Mouse (Mus musculus): Measurements from ENCODE around the gene Ebf1. TPM values are rescaled to one million over a fixed set of nuclear protein-coding genes. Genes with fewer than 3 reads are reported as not detected.

Gene Ebf1
- polyA plus RNA-seq, 1 experiment from 2014 or later = 95.7 TPM

DNA sequence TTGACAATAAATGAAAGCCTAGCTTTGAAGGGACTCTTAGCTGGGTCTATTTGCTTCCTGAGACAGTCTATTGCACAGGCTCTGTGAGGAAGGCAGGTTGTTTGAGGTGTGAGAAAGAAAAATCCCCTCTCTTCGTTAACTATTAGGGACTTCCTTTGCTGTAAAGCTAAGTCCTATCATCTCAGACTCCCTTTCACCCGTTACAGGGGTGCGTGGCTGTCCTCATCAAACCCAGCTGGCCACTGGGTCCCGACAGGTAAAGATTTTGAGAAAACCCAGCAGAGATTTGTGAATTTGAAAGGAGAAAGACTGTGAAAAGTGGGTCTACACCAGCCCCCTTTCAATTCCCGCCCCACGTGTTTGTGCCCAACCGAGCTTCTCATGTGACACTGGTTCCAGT is 127.3 kb downstream of the Ebf1 start:
- 55% methylated on average over 7 of the region's 7 CpGs for WGBS
- H3K4me1 ChIP-seq (replicated peaks) = peaks cover 33% of the 10 kb centered on the region
- no peak for ATAC-seq (ENCODE audit: insufficient number of reproducible peaks, insufficient read depth, low FRiP score, low TSS enrichment, low read depth)
- H3K36me3 ChIP-seq = no peaks in the 10 kb centered on the region
- no peak overlapping the region; the same call in 1 of the 2 replicates for H3K9ac ChIP-seq (replicated peaks)
- H3K4me3 ChIP-seq (replicated peaks) = no peak overlapping the region
- H3K27me3 ChIP-seq = peaks cover 3% of the 10 kb centered on the region; the same call in 1 of the 2 replicates
- H3K27ac ChIP-seq = 0 out of 2 replicates have a peak overlapping the region, but pooled peaks have one; percentile 12
- H3K9me3 ChIP-seq = no peaks in the 10 kb centered on the region
- H3K4me2 ChIP-seq = no peak overlapping the region

DNA sequence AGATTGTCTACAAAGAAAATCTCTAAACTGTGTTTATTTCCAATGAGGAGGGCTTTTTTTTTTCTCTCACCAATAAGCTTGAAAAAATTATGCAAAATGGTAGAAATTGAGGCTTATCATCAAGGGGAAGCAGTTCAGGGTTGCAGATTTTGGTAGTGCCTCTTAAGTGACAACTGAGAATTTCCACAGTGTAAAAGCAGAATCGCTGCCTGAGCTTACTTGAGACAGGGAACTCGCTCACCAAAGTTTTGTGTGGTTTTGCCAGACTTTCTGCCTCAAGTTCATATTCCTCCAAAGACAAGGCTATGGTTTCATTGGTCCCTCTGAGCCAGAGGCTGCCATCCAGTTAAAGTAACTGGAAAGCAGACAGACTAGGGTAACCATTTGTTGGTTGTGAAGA is 128.8 kb downstream of the Ebf1 start:
- ATAC-seq (ENCODE audit: insufficient number of reproducible peaks, insufficient read depth, low FRiP score, low TSS enrichment, low read depth) = no peak
- Histone ChIP-seq H3K9me3 (no peaks in the 10 kb centered on the region), H3K9ac (replicated peaks) (no peak overlapping the region), H3K4me1 (replicated peaks) (peaks cover 27% of the 10 kb centered on the region), H3K4me2 (no peak overlapping the region), H3K4me3 (replicated peaks) (no peak overlapping the region), H3K27me3 (peaks cover 3% of the 10 kb centered on the region; the same call in 1 of the 2 replicates), H3K27ac (no peak overlapping the region), H3K36me3 (no peaks in the 10 kb centered on the region)
- WGBS = 85% methylated on average over 2 of the region's 2 CpGs

DNA sequence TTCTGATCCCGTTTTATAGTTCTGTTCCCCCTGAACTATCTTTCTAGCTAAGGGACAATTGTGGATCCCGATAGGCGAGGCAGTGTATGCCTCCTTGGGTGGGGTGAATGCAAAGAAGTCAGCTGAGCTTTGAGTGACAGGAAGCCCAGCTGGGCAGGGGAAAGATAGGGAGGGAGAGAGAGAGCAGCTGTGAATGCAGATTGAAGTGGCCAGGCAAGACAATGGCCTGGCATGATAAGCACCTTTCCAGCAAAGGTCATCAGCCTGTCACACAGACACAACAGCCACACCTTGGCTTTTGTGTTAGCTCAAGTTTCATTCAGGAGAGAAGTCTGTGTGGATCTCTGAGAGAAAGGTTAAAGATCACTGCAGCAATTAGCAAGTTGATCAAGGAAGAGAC is 129.6 kb downstream of the Ebf1 start:
- Histone ChIP-seq H3K27ac (no peak overlapping the region), H3K4me2 (no peak overlapping the region), H3K9ac (replicated peaks) (no peak overlapping the region), H3K4me3 (replicated peaks) (no peak overlapping the region), H3K4me1 (replicated peaks) (peaks cover 20% of the 10 kb centered on the region), H3K27me3 (0 out of 2 replicates have a peak, but pooled peaks cover 3% of the 10 kb centered on the region), H3K36me3 (no peaks in the 10 kb centered on the region), H3K9me3 (no peaks in the 10 kb centered on the region)
- 47% methylated on average over 3 of the region's 3 CpGs for WGBS
- no peak for ATAC-seq (ENCODE audit: insufficient number of reproducible peaks, insufficient read depth, low FRiP score, low TSS enrichment, low read depth)

DNA sequence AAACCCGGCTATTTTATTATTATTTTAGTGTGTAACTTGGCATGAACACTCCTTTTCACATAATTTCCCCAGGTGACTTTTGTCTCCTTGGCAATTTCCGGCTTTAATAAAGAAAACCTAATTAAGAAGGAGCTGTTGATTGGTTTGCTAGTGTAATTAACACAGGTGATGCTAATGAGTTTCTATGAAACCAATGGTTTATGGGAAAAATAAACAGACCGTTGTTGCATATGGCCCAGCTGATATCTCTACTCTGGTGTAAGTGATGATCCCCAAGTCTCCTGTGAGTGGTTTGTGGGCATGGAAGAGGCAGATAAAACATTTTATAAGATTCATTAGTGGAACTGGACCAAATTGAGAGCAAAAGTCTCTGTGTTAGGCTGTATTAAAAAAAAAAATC is 132.2 kb downstream of the Ebf1 start:
- Histone ChIP-seq H3K27me3 (0 out of 2 replicates have a peak, but pooled peaks cover 3% of the 10 kb centered on the region), H3K27ac (no peak overlapping the region), H3K36me3 (no peaks in the 10 kb centered on the region), H3K9ac (replicated peaks) (no peak overlapping the region), H3K4me2 (no peak overlapping the region), H3K4me1 (replicated peaks) (peaks cover 16% of the 10 kb centered on the region), H3K9me3 (no peaks in the 10 kb centered on the region), H3K4me3 (replicated peaks) (no peak overlapping the region)
- WGBS = 49% methylated on average over 3 of the region's 3 CpGs
- ATAC-seq (ENCODE audit: insufficient number of reproducible peaks, insufficient read depth, low FRiP score, low TSS enrichment, low read depth) = no peak

DNA sequence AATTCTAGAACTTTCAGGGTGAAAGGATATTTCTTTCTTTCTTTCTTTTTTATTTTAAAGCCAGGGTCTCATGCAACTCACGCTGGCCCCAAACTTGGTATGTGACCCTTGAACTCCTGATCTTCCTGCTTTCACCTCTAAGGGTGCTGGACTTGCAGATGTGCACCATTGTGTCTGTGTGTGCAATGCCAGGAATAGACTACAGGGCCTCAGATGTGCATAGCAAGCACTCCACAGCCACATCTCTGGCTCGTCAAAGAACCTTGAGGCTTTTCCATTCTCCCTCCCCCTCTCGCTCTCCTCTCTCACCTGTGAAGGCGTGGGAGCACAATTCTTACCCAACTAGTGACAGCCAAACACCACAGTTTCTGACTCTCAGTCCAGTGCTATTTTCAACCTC is 137.2 kb downstream of the Ebf1 start:
- Histone ChIP-seq H3K4me1 (replicated peaks) (no peaks in the 10 kb centered on the region; the same call in 1 of the 2 replicates), H3K9ac (replicated peaks) (no peak overlapping the region), H3K4me3 (replicated peaks) (no peak overlapping the region), H3K4me2 (no peak overlapping the region), H3K27me3 (no peaks in the 10 kb centered on the region), H3K27ac (no peak overlapping the region), H3K36me3 (no peaks in the 10 kb centered on the region), H3K9me3 (no peaks in the 10 kb centered on the region)
- no peak for ATAC-seq (ENCODE audit: insufficient number of reproducible peaks, insufficient read depth, low FRiP score, low TSS enrichment, low read depth)
- 74% methylated on average over 4 of the region's 4 CpGs for WGBS

DNA sequence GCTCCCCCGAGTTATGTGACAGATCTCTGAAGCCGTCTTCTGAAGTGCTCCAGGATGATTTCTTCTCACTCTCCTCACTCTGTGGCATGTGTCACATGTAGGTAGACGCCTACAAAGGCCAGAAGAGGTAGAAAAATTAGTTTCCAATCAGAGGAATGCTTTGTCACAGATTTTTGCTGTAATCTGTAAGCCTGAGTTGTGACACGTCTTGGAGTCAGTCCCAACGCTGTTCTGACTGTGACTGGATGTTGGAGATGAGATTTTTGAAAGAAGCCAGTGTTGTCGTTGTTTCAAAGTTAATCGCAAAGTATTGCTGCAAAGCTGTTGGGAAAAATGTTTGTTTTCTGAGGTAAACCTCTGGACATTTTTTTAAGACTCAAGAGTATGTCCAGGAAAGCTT is 139.2 kb downstream of the Ebf1 start:
- Histone ChIP-seq H3K4me1 (replicated peaks) (peaks cover 6% of the 10 kb centered on the region), H3K9ac (replicated peaks) (no peak overlapping the region), H3K4me3 (replicated peaks) (no peak overlapping the region), H3K27me3 (no peaks in the 10 kb centered on the region; the same call in 1 of the 2 replicates), H3K27ac (no peak overlapping the region), H3K9me3 (no peaks in the 10 kb centered on the region), H3K36me3 (no peaks in the 10 kb centered on the region), H3K4me2 (no peak overlapping the region)
- 86% methylated on average over 7 of the region's 7 CpGs for WGBS
- no peak for ATAC-seq (ENCODE audit: insufficient number of reproducible peaks, insufficient read depth, low FRiP score, low TSS enrichment, low read depth)

DNA sequence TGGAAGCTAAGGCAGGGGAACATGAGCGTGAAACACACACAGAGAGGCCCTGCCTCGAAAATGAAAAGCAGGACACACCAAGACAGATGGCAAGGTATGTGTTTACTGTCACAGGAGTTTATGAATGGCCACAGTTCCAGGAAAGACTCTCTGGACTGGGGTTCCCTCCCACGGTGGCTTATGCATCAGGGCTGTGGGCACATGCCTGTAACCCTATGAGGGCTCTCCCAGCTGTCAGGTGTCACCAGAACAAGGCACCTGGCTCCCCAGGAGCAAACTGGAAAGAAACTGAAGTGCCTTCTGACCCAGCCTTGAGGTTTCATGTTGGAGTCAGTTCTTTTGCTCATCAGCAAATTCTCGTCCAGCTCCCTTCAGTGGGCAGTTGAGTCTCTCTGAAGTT is 141.7 kb downstream of the Ebf1 start:
- Histone ChIP-seq H3K4me1 (replicated peaks) (peaks cover 12% of the 10 kb centered on the region), H3K9ac (replicated peaks) (no peak overlapping the region), H3K4me3 (replicated peaks) (no peak overlapping the region), H3K36me3 (no peaks in the 10 kb centered on the region), H3K27ac (no peak overlapping the region), H3K4me2 (no peak overlapping the region), H3K9me3 (no peaks in the 10 kb centered on the region), H3K27me3 (no peaks in the 10 kb centered on the region; the same call in 1 of the 2 replicates)
- WGBS = 77% methylated on average over 4 of the region's 4 CpGs
- ATAC-seq (ENCODE audit: insufficient number of reproducible peaks, insufficient read depth, low FRiP score, low TSS enrichment, low read depth) = no peak

DNA sequence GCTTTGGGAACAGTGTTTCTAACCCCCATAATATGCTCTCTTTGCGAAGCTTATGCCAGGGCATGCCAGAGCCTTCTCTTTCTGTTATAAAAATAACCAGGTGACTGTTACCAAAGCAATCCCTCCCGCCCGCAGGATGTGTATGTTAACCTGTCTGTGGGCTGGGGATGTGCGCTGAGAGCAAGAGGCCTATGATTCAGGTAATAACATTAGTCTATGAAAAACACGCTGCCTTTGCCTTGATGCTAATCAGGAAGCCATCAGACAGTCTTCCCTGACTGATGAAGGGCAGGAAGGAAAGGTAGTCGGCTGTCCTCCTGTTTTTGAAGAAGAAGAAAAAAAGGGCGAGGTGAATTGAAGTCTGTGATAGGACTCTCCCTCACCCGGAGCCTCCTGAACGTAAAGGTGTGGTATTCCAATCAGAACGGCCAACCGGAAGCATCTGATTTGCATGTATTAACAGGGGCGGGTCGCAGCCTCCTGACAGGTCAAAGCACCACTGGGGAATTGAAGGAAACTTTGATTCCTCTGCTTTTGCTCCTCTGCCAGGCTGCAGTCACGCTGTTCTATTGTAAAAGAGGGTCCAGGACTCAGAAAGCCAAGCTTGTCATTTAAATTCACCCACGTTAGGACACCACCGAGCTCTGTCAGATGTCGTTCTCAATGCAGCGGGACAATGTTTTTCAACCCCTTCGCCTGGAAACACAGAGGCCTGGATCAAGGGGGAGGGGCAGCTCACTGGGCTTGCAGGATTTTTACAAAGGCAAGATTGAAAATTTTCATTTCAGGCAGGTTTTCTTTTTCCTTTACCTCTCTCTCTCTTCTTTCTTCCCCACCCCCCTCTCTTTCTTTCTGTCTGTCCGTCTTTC is 144.2 kb downstream of the Ebf1 start:
- Histone ChIP-seq H3K27me3 (no peaks in the 10 kb centered on the region; the same call in 1 of the 2 replicates), H3K4me3 (replicated peaks) (no peak overlapping the region), H3K36me3 (no peaks in the 10 kb centered on the region), H3K9ac (replicated peaks) (no peak overlapping the region), H3K4me2 (peak overlapping the region; percentile 31), H3K9me3 (no peaks in the 10 kb centered on the region), H3K4me1 (replicated peaks) (peaks cover 29% of the 10 kb centered on the region), H3K27ac (no peak overlapping the region)
- no peak for ATAC-seq (ENCODE audit: insufficient number of reproducible peaks, insufficient read depth, low FRiP score, low TSS enrichment, low read depth)
- WGBS = 9% methylated on average over 20 of the region's 20 CpGs

DNA sequence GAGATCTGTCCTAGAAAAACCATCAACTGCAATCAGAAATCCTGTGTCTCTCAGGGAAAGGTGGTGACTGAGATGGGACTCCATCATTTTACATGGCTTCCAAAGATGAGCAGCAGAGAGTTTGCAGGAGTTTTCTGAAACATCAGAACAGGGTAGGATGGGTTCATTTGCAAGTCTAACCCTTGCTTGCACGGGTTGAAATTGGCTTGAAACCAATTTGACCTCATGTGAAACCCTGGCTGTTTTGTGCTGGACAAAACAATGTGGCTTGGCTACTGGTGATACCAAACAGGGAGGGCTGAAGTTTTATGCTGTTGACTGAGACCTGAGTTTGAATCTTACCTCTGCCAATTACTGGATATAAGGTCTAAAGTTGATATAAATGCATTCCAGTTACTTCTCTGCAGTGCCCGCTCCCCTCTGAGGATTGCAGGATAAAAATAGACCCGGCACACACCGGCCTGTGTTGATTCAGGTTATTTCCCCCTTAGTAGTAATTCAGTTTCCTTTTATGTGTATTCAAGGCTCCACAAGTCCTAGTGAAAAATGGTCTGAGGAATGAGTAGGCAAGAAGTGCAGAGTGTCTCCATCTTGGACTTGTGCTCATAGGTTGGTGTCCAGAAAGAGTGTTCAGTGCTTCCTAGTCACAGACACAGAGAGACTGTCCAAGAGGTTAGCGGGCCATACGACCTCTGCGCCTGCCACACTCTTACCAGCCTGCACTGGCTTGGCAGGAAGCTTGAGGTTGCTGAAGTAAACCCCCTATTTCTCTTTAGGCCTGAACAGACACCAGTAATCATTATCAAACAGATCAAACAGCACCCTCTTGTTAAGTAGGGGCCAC is 147.1 kb downstream of the Ebf1 start:
- no peaks in the 10 kb centered on the region for H3K36me3 ChIP-seq
- no peak for ATAC-seq (ENCODE audit: insufficient number of reproducible peaks, insufficient read depth, low FRiP score, low TSS enrichment, low read depth)
- no peak overlapping the region for H3K9ac ChIP-seq (replicated peaks)
- no peaks in the 10 kb centered on the region for H3K9me3 ChIP-seq
- no peak overlapping the region for H3K4me3 ChIP-seq (replicated peaks)
- H3K27me3 ChIP-seq = no peaks in the 10 kb centered on the region; the same call in 1 of the 2 replicates
- 86% methylated on average over 7 of the region's 7 CpGs for WGBS
- H3K27ac ChIP-seq = 0 out of 2 replicates have a peak overlapping the region, but pooled peaks have one; percentile 12
- H3K4me1 ChIP-seq (replicated peaks) = peaks cover 29% of the 10 kb centered on the region
- H3K4me2 ChIP-seq = no peak overlapping the region

DNA sequence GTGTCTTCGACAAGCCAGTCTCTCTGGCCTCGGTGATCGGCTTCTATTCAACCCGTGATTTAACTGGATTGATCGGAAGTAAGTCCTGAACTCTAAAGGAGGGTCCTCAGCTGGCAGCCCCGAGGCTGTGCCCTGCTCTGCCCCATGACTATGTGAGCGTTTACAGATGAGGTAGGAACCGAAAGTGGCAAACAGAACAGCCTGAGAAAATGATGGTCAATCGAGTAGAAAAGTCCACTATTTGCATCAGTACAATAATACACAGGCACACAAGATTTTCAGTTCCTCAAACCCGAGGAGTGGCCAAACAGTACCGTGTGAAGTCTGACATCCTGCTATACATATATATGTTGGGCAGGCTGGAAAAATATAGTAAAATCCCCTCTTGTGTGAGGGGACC is 147.9 kb downstream of the Ebf1 start:
- H3K4me1 ChIP-seq (replicated peaks) = peaks cover 29% of the 10 kb centered on the region
- H3K27ac ChIP-seq = no peak overlapping the region
- no peaks in the 10 kb centered on the region for H3K36me3 ChIP-seq
- no peak overlapping the region for H3K4me3 ChIP-seq (replicated peaks)
- 82% methylated on average over 11 of the region's 11 CpGs for WGBS
- H3K9me3 ChIP-seq = no peaks in the 10 kb centered on the region
- H3K9ac ChIP-seq (replicated peaks) = no peak overlapping the region
- no peak overlapping the region for H3K4me2 ChIP-seq
- no peaks in the 10 kb centered on the region; the same call in 1 of the 2 replicates for H3K27me3 ChIP-seq
- ATAC-seq (ENCODE audit: insufficient number of reproducible peaks, insufficient read depth, low FRiP score, low TSS enrichment, low read depth) = no peak

DNA sequence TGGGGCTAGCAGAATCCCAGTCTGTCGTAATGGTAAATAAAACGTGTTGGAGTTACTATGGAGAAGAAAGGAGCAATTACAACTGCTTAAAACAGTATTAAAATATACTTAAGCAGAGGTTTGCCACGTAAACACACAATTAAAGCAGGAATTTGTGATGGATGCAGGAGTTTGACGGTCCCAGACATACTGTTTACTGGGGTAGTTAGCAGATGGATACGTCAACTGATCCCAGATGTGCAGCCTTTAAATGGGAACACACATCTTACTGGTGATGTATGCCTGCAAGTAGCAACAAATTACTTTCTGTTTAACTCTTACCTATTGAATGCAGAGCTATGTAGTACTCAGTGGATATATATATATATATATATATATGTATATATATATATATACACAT is 149.1 kb downstream of the Ebf1 start:
- ATAC-seq (ENCODE audit: insufficient number of reproducible peaks, insufficient read depth, low FRiP score, low TSS enrichment, low read depth) = no peak
- 17% methylated on average over 5 of the region's 5 CpGs for WGBS
- no peaks in the 10 kb centered on the region for H3K27me3 ChIP-seq

More for the DNA sequence above, 149.1 kb downstream of the Ebf1 start:
- Histone ChIP-seq H3K4me1 (replicated peaks) (peaks cover 34% of the 10 kb centered on the region), H3K4me2 (no peak overlapping the region), H3K36me3 (0 out of 2 replicates have a peak, but pooled peaks cover 2% of the 10 kb centered on the region), H3K4me3 (replicated peaks) (no peak overlapping the region), H3K27ac (no peak overlapping the region), H3K9ac (replicated peaks) (no peak overlapping the region), H3K9me3 (no peaks in the 10 kb centered on the region)

Measured in limb, embryonic 12.5 days (tissue).